Mouse (Mus musculus): ENCODE measurements at regions not wholly inside any gene's neighbourhood (a gene's known extent, or its start where the extent isn't known, plus 50 kb on each side); places are given as distances from the start of the nearest gene placed in this dataset.

DNA sequence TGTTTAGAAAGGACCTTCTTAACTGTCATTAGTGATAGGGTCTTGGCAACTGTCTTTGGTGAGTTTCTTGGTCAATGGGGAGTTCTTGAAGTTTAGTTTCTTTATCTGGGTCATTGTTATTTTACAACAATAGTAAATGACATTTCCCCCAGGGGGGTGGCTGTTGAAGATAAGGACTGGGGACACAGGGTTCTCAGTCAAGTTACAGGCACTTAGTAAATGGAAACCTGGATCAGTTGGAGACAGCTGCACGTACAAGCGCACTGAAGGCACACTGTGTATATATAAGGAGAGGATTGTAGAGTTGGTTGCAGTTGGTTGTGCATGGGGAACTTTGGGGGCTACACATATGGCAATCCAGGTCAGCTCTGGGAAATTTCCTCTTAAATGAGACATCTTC, 169.2 kb upstream of the Serp2 start:
- TF ChIP-seq CTCF (conservative IDR thresholded peaks at IDR 0.05; ENCODE audit: low read length) = no peak
- TF ChIP-seq POU5F1 (IDR thresholded peaks at IDR 0.05; ENCODE audit: borderline replicate concordance, low read length) = no peak
- TF ChIP-seq NANOG (IDR thresholded peaks at IDR 0.05; ENCODE audit: borderline replicate concordance, low read length) = no peak

Measured in E14TG2a.4 (cell line).